Mouse (Mus musculus): ENCODE measurements around the gene Ptprm.

Gene Ptprm

GRCm38 (mm10) chr17:66769365-66770363 is 584.6 kb downstream of the Ptprm start:
- no peak for DNase-seq (ENCODE audit: low read depth, low spot score)

- DNase-seq (ENCODE audit: low read depth, low spot score), result no peak
These were observed 585.5 kb downstream of the Ptprm start for GRCm38 (mm10) chr17:66768689-66769275.

GRCm38 (mm10) chr17:66766166-66766565 is 588.1 kb downstream of the Ptprm start:
- no peak for DNase-seq (ENCODE audit: low read depth, low spot score)

GRCm38 (mm10) chr17:66764435-66764834 is 589.8 kb downstream of the Ptprm start:
- DNase-seq (ENCODE audit: low read depth, low spot score), result no peak

- DNase-seq (ENCODE audit: low read depth, low spot score), result no peak
These were observed 591.5 kb downstream of the Ptprm start for GRCm38 (mm10) chr17:66762716-66763115.

GRCm38 (mm10) chr17:66761326-66762296 is 592.6 kb downstream of the Ptprm start:
- DNase-seq (ENCODE audit: low read depth, low spot score), result no peak

GRCm38 (mm10) chr17:66757025-66757511 is 597.2 kb downstream of the Ptprm start:
- no peak for DNase-seq (ENCODE audit: low read depth, low spot score)

- no peak for DNase-seq (ENCODE audit: low read depth, low spot score)
These were observed 597.8 kb downstream of the Ptprm start for GRCm38 (mm10) chr17:66756500-66756899.

GRCm38 (mm10) chr17:66755191-66755654 is 599.0 kb downstream of the Ptprm start:
- no peak for DNase-seq (ENCODE audit: low read depth, low spot score)

GRCm38 (mm10) chr17:66754208-66754865 is 599.9 kb downstream of the Ptprm start:
- DNase-seq (ENCODE audit: low read depth, low spot score), result no peak

GRCm38 (mm10) chr17:66751746-66752145 is 602.5 kb downstream of the Ptprm start:
- DNase-seq (ENCODE audit: low read depth, low spot score), result no peak

- no peak for DNase-seq (ENCODE audit: low read depth, low spot score)
These were observed 603.6 kb downstream of the Ptprm start for GRCm38 (mm10) chr17:66750481-66751206.

- no peak for DNase-seq (ENCODE audit: low read depth, low spot score)
These were observed 604.3 kb downstream of the Ptprm start for GRCm38 (mm10) chr17:66749976-66750375.

- no peak for DNase-seq (ENCODE audit: low read depth, low spot score)
These were observed 607.8 kb downstream of the Ptprm start for GRCm38 (mm10) chr17:66746506-66746905.

- DNase-seq (ENCODE audit: low read depth, low spot score), result no peak
These were observed 610.9 kb downstream of the Ptprm start for GRCm38 (mm10) chr17:66743321-66743720.

GRCm38 (mm10) chr17:66738779-66739345 is 615.4 kb downstream of the Ptprm start:
- DNase-seq (ENCODE audit: low read depth, low spot score), result no peak

GRCm38 (mm10) chr17:66738331-66738730 is 615.9 kb downstream of the Ptprm start:
- DNase-seq (ENCODE audit: low read depth, low spot score), result no peak

- no peak for DNase-seq (ENCODE audit: low read depth, low spot score)
These were observed 617.8 kb downstream of the Ptprm start for GRCm38 (mm10) chr17:66736450-66736849.

- DNase-seq (ENCODE audit: low read depth, low spot score), result no peak
These were observed 620.7 kb downstream of the Ptprm start for GRCm38 (mm10) chr17:66733541-66733940.

- DNase-seq (ENCODE audit: low read depth, low spot score), result no peak
These were observed 624.3 kb downstream of the Ptprm start for GRCm38 (mm10) chr17:66729979-66730378.
